Mouse (Mus musculus) 3134 (cell line): ENCODE data around the gene Tln2.

Experiments used
- DNase-seq: peaks from one replicate; pipeline ENCODE4 v3.0.0-alpha.2; 2011; ENCODE audit warnings: low spot score; ENCODE audit not compliant: insufficient read length; ENCODE audit errors: extremely low read depth

Gene Tln2

DNA sequence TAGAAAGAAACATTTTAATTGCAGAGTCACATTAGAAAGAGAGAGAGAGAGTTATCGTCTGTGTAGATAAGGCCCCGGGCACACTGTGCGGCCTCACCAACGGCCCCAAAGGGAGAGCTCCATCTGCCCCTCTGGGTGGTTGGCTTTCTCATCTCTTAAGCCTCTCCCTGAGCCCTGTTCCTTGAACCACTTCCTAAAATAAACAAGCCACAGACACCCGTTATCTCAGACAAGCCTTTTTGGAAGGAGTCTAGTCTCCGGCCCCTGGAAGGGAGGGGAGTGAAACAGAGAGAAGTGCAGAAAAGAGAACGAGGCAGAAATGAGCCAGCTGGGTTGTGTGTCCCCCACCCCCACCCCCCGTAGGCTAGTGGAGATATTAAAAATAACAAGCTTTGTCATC lies 388.7 kb downstream of the Tln2 start:
- no peak for DNase-seq

- no peak for DNase-seq
Observed at GRCm38 (mm10) chr9:67170047-67170446, 389.5 kb downstream of the Tln2 start.
